Mouse (Mus musculus): ENCODE measurements at regions not wholly inside any gene's neighbourhood (a gene's known extent, or its start where the extent isn't known, plus 50 kb on each side); places are given as distances from the start of the nearest gene placed in this dataset.

GRCm38 (mm10) chr15:64448581-64449140 is 368.8 kb upstream of the Gm21798 start:
- Histone ChIP-seq H3K4me3 (ENCODE audit: low read depth, low read length) (no peak overlapping the region), H3K9ac (replicated peaks; ENCODE audit: low read depth, low read length) (no peak overlapping the region), H3K36me3 (replicated peaks; ENCODE audit: control insufficient read depth, insufficient read depth, low read length) (no peaks in the 10 kb centered on the region), H3K9me3 (replicated peaks; ENCODE audit: control insufficient read depth, low read length) (no peaks in the 10 kb centered on the region), H3K27me3 (ENCODE audit: control insufficient read depth, insufficient read depth, low read length) (no peaks in the 10 kb centered on the region), H3K27ac (ENCODE audit: low read depth) (no peak overlapping the region), H3K4me1 (ENCODE audit: control insufficient read depth, insufficient read depth) (no peaks in the 10 kb centered on the region; the same call in 1 of the 2 replicates), H3K4me2 (ENCODE audit: low read depth, low read length) (no peak overlapping the region)
- TF ChIP-seq CTCF (IDR thresholded peaks at IDR 0.05; ENCODE audit: low read depth) = no peak
- TF ChIP-seq EP300 (IDR thresholded peaks at IDR 0.05; ENCODE audit: low read depth) = no peak
- WGBS = 68% methylated on average over 7 of the region's 7 CpGs
- peak; percentile 88 for ATAC-seq (ENCODE audit: insufficient read depth, low read depth)
- peak; percentile 62 for DNase-seq (ENCODE audit: low spot score)

DNA sequence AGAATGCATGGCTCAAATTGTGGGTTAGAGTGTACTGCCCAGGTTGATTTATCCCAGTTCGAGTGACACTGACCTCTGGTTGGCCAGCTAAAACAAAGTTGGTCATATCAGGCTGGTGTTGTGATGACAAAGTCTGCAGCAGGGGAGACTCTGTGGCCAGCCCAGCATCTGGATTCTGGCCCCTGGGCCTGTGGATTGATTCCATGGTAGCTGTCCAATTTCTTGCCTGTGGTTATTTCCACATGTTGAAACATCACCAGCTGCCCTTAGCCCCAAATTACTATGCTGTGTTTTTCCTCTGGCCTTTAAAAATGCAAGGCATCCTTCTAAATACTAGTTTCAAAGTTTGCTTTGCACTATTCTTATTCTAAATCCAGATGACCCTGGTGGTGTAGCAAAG is 346.8 kb upstream of the Gm21798 start:
- Histone ChIP-seq H3K9ac (replicated peaks; ENCODE audit: low read depth, low read length) (no peak overlapping the region), H3K4me3 (ENCODE audit: low read depth, low read length) (no peak overlapping the region), H3K27ac (ENCODE audit: low read depth) (no peak overlapping the region), H3K36me3 (replicated peaks; ENCODE audit: control insufficient read depth, insufficient read depth, low read length) (no peaks in the 10 kb centered on the region), H3K9me3 (replicated peaks; ENCODE audit: control insufficient read depth, low read length) (no peaks in the 10 kb centered on the region), H3K4me2 (ENCODE audit: low read depth, low read length) (no peak overlapping the region), H3K4me1 (ENCODE audit: control insufficient read depth, insufficient read depth) (no peaks in the 10 kb centered on the region), H3K27me3 (ENCODE audit: control insufficient read depth, insufficient read depth, low read length) (no peaks in the 10 kb centered on the region)
- no peak for ATAC-seq (ENCODE audit: insufficient read depth, low read depth)
- no peak for DNase-seq (ENCODE audit: low spot score)
- WGBS = 75% methylated on average over 1 of the region's 1 CpGs
- TF ChIP-seq CTCF (IDR thresholded peaks at IDR 0.05; ENCODE audit: low read depth) (no peak), EP300 (IDR thresholded peaks at IDR 0.05; ENCODE audit: low read depth) (no peak)

- no peak overlapping the region for H3K4me3 ChIP-seq (ENCODE audit: low read depth, low read length)
- TF ChIP-seq EP300 (IDR thresholded peaks at IDR 0.05; ENCODE audit: low read depth) = no peak
- no peak for TF ChIP-seq CTCF (IDR thresholded peaks at IDR 0.05; ENCODE audit: low read depth)
Measured at GRCm38 (mm10) chr15:64471597-64471996, 345.9 kb upstream of the Gm21798 start.

GRCm38 (mm10) chr15:64474236-64474635 is 343.3 kb upstream of the Gm21798 start:
- no peaks in the 10 kb centered on the region for H3K27me3 ChIP-seq (ENCODE audit: control insufficient read depth, insufficient read depth, low read length)
- H3K36me3 ChIP-seq (replicated peaks; ENCODE audit: control insufficient read depth, insufficient read depth, low read length) = no peaks in the 10 kb centered on the region
- no peaks in the 10 kb centered on the region for H3K4me1 ChIP-seq (ENCODE audit: control insufficient read depth, insufficient read depth)
- H3K4me3 ChIP-seq (ENCODE audit: low read depth, low read length) = no peak overlapping the region
- H3K4me2 ChIP-seq (ENCODE audit: low read depth, low read length) = no peak overlapping the region
- TF ChIP-seq CTCF (IDR thresholded peaks at IDR 0.05; ENCODE audit: low read depth) = no peak
- TF ChIP-seq EP300 (IDR thresholded peaks at IDR 0.05; ENCODE audit: low read depth) = no peak
- H3K27ac ChIP-seq (ENCODE audit: low read depth) = no peak overlapping the region
- DNase-seq (ENCODE audit: low spot score) (no peak), ATAC-seq (ENCODE audit: insufficient read depth, low read depth) (no peak)
- no peak overlapping the region for H3K9ac ChIP-seq (replicated peaks; ENCODE audit: low read depth, low read length)
- WGBS = 61% methylated on average over 1 of the region's 1 CpGs
- no peaks in the 10 kb centered on the region for H3K9me3 ChIP-seq (replicated peaks; ENCODE audit: control insufficient read depth, low read length)

More at GRCm38 (mm10) chr15:64471597-64471996, 345.9 kb upstream of the Gm21798 start:
- Histone ChIP-seq H3K9me3 (replicated peaks; ENCODE audit: control insufficient read depth, low read length) (no peaks in the 10 kb centered on the region), H3K9ac (replicated peaks; ENCODE audit: low read depth, low read length) (no peak overlapping the region), H3K36me3 (replicated peaks; ENCODE audit: control insufficient read depth, insufficient read depth, low read length) (no peaks in the 10 kb centered on the region), H3K4me1 (ENCODE audit: control insufficient read depth, insufficient read depth) (no peaks in the 10 kb centered on the region), H3K4me2 (ENCODE audit: low read depth, low read length) (no peak overlapping the region), H3K27ac (ENCODE audit: low read depth) (no peak overlapping the region), H3K27me3 (ENCODE audit: control insufficient read depth, insufficient read depth, low read length) (no peaks in the 10 kb centered on the region)
- ATAC-seq (ENCODE audit: insufficient read depth, low read depth) = no peak
- WGBS = 40% methylated on average over 2 of the region's 2 CpGs
- DNase-seq (ENCODE audit: low spot score) = no peak

GRCm38 (mm10) chr15:64477131-64477530 is 340.4 kb upstream of the Gm21798 start:
- DNase-seq (ENCODE audit: low spot score) = no peak
- no peak for TF ChIP-seq EP300 (IDR thresholded peaks at IDR 0.05; ENCODE audit: low read depth)
- no peak for TF ChIP-seq CTCF (IDR thresholded peaks at IDR 0.05; ENCODE audit: low read depth)
- H3K4me1 ChIP-seq (ENCODE audit: control insufficient read depth, insufficient read depth) = no peaks in the 10 kb centered on the region
- H3K4me3 ChIP-seq (ENCODE audit: low read depth, low read length) = no peak overlapping the region
- 69% methylated on average over 5 of the region's 5 CpGs for WGBS
- no peak overlapping the region for H3K9ac ChIP-seq (replicated peaks; ENCODE audit: low read depth, low read length)
- H3K4me2 ChIP-seq (ENCODE audit: low read depth, low read length) = no peak overlapping the region
- no peaks in the 10 kb centered on the region for H3K36me3 ChIP-seq (replicated peaks; ENCODE audit: control insufficient read depth, insufficient read depth, low read length)
- H3K27ac ChIP-seq (ENCODE audit: low read depth) = no peak overlapping the region
- no peaks in the 10 kb centered on the region for H3K27me3 ChIP-seq (ENCODE audit: control insufficient read depth, insufficient read depth, low read length)
- H3K9me3 ChIP-seq (replicated peaks; ENCODE audit: control insufficient read depth, low read length) = no peaks in the 10 kb centered on the region
- no peak for ATAC-seq (ENCODE audit: insufficient read depth, low read depth)

GRCm38 (mm10) chr15:64480625-64481024 is 336.9 kb upstream of the Gm21798 start:
- Histone ChIP-seq H3K4me3 (ENCODE audit: low read depth, low read length) (no peak overlapping the region), H3K4me1 (ENCODE audit: control insufficient read depth, insufficient read depth) (no peaks in the 10 kb centered on the region; the same call in 1 of the 2 replicates), H3K4me2 (ENCODE audit: low read depth, low read length) (no peak overlapping the region), H3K27me3 (ENCODE audit: control insufficient read depth, insufficient read depth, low read length) (no peaks in the 10 kb centered on the region), H3K9me3 (replicated peaks; ENCODE audit: control insufficient read depth, low read length) (no peaks in the 10 kb centered on the region), H3K9ac (replicated peaks; ENCODE audit: low read depth, low read length) (no peak overlapping the region), H3K27ac (ENCODE audit: low read depth) (no peak overlapping the region), H3K36me3 (replicated peaks; ENCODE audit: control insufficient read depth, insufficient read depth, low read length) (no peaks in the 10 kb centered on the region)
- WGBS = 58% methylated on average over 6 of the region's 6 CpGs
- no peak for TF ChIP-seq CTCF (IDR thresholded peaks at IDR 0.05; ENCODE audit: low read depth)
- ATAC-seq (ENCODE audit: insufficient read depth, low read depth) (0 out of 2 replicates have a peak, but pooled peaks have one; percentile 11), DNase-seq (ENCODE audit: low spot score) (no peak)
